Mouse (Mus musculus) lung, embryonic 14.5 days (tissue): ENCODE measurements around the gene Nfatc2ip. TPM values are rescaled to one million over a fixed set of nuclear protein-coding genes. Genes with fewer than 3 reads are reported as not detected.

Experiments used
- ATAC-seq: fragments of 200-750 bp; cut with Nextera tagmentation; 2 replicates; pipeline ENCODE4 v1.8.0; 2017; ENCODE audit warnings: mild to moderate bottlenecking, moderate TSS enrichment, moderate library complexity; ENCODE audit not compliant: insufficient read depth
- DNase-seq: peaks from one replicate; pipeline ENCODE4 v3.0.0-alpha.2; 2015
- H3K27ac ChIP-seq: fragments of 300-500 bp; sonication (generic); 2 replicates; pipeline ENCODE4 v1.5.1; 2014; ENCODE audit warnings: low read depth, mild to moderate bottlenecking, moderate library complexity
- H3K27me3 ChIP-seq: fragments of 300-500 bp; sonication (generic); 2 replicates; pipeline ENCODE4 v1.6.1; 2014; ENCODE audit warnings: low read length, control low read depth; ENCODE audit not compliant: insufficient read depth
- H3K36me3 ChIP-seq: fragments of 300-500 bp; sonication (generic); 2 replicates; pipeline ENCODE4 v1.6.1; 2014; ENCODE audit warnings: control low read depth; ENCODE audit not compliant: insufficient read depth
- H3K4me1 ChIP-seq: fragments of 300-500 bp; sonication (generic); 2 replicates; pipeline ENCODE4 v1.6.1; 2014; ENCODE audit warnings: antibody characterized with exemption, control low read depth; ENCODE audit not compliant: insufficient read depth
- H3K4me2 ChIP-seq: fragments of 300-500 bp; sonication (generic); 2 replicates; pipeline ENCODE4 v1.6.1; 2014; ENCODE audit warnings: mild to moderate bottlenecking
- H3K4me3 ChIP-seq: fragments of 300-500 bp; sonication (generic); 2 replicates; pipeline ENCODE4 v1.5.1; 2014; ENCODE audit warnings: low read depth, low read length
- H3K9ac ChIP-seq: fragments of 300-500 bp; sonication (generic); 2 replicates; pipeline ENCODE4 v1.6.1; 2014
- H3K9me3 ChIP-seq: fragments of 300-500 bp; sonication (generic); 2 replicates; pipeline ENCODE4 v1.6.1; 2016; ENCODE audit warnings: low read depth, low read length, control low read depth
- CTCF ChIP-seq: IDR thresholded peaks from 2 replicates; pipeline ENCODE4 v1.5.1; 2016; ENCODE audit warnings: antibody characterized with exemption, low read depth
- WGBS: fragments of 180-500 bp; shearing (Covaris S2); extraction: QIAGEN DNeasy Blood & Tissue Kit; methylation state at CpG from one replicate; pipeline ENCODE4 v1.1.7; 2014; 5-methylcytosine and 5-hydroxymethylcytosine counted together
- polyA plus RNA-seq: library from polyadenylated mRNA; unstranded; fragments of >200 nt; fragmentation: Nextera tagmentation; extraction: Ambion mirVana; gene quantifications from 2 replicates; pipeline ENCODE4 v1.2.1, GENCODE M21; 2014

The Nfatc2ip gene
- polyA plus RNA-seq, 1 experiment from 2014 or later = 4.3 TPM

DNA sequence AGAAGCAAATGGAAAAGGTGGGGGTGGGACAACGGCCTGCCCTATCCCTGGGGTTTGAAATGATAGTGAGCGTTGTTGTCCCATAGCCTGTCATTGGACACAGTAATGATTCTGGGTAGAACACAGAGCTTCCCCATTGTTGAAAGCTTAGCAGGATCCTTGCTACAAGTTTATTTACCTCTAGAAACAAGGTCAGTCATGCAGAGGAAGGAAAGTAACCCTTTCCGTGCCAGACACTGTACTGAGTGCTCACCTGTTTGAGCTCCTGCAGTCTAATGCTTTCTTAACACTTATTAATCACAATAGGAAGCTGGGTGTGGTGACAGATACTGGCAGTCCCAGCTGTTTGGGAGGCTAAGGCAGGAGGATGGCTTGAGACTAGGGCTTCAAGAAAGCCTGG is 39.3 kb upstream of the Nfatc2ip start:
- 75% methylated on average over 3 of the region's 3 CpGs for WGBS
- peaks cover 51% of the 10 kb centered on the region for H3K36me3 ChIP-seq
- TF ChIP-seq CTCF = no peak
- H3K9ac ChIP-seq = no peak overlapping the region
- H3K4me2 ChIP-seq = no peak overlapping the region
- ATAC-seq (no peak), DNase-seq (no peak)
- no peak overlapping the region for H3K27ac ChIP-seq
- H3K9me3 ChIP-seq = no peaks in the 10 kb centered on the region
- H3K4me1 ChIP-seq = no peaks in the 10 kb centered on the region
- no peak overlapping the region for H3K4me3 ChIP-seq
- H3K27me3 ChIP-seq = no peaks in the 10 kb centered on the region

DNA sequence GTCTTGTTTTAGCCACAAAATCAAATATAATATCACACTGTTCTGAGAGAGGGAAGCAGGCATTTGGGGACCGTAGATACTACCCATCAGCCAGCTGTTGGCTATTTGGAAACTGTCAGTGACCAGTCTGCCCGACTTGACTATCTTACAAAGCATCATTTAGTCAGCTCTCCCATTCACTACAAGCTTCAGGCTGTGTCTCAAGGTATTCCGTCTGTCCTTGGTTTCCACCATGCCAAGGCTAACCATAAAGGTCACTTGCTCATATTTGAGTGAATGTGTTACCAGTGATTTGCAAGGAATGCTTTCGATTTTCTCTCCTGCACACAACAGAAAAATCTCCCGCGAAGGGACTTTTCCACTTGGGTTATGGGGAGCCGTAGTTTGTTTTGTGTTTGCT is 38.2 kb upstream of the Nfatc2ip start:
- peaks cover 45% of the 10 kb centered on the region; the same call in 1 of the 2 replicates for H3K36me3 ChIP-seq
- H3K9ac ChIP-seq = no peak overlapping the region
- no peaks in the 10 kb centered on the region for H3K27me3 ChIP-seq
- no peaks in the 10 kb centered on the region for H3K4me1 ChIP-seq
- ATAC-seq (no peak), DNase-seq (no peak)
- 87% methylated on average over 7 of the region's 7 CpGs for WGBS
- no peak overlapping the region for H3K27ac ChIP-seq
- TF ChIP-seq CTCF = no peak
- no peaks in the 10 kb centered on the region for H3K9me3 ChIP-seq
- no peak overlapping the region for H3K4me3 ChIP-seq
- no peak overlapping the region for H3K4me2 ChIP-seq

DNA sequence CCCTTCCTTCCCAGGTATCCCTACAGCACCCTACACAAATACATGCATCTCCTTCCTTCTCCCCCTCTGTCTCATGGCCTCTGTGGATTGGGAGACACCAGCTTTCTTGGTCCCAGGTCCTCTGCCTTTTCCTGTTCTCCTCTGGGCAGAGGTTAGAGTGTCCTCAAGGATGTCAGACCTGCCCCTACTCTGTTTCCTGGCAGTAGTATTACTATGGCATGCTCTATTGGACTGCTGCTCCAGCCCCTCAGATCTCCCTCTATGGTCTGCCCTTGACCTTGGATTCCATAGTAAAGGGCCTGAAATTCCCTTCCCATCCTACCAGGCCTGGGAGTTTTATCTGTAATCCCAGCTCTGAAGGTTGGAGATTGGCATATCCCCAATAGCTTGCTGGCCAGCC is 33.6 kb upstream of the Nfatc2ip start:
- H3K4me2 ChIP-seq = no peak overlapping the region
- H3K9ac ChIP-seq = no peak overlapping the region; the same call in 1 of the 2 replicates
- ATAC-seq (no peak), DNase-seq (no peak)
- no peak overlapping the region for H3K27ac ChIP-seq
- H3K4me3 ChIP-seq = no peak overlapping the region
- H3K4me1 ChIP-seq = no peaks in the 10 kb centered on the region
- no peak for TF ChIP-seq CTCF
- H3K36me3 ChIP-seq = peaks cover 31% of the 10 kb centered on the region; the same call in 1 of the 2 replicates
- no peaks in the 10 kb centered on the region for H3K9me3 ChIP-seq
- H3K27me3 ChIP-seq = no peaks in the 10 kb centered on the region

- H3K4me1 ChIP-seq = no peaks in the 10 kb centered on the region
- no peak for TF ChIP-seq CTCF
- H3K27me3 ChIP-seq = no peaks in the 10 kb centered on the region
- H3K36me3 ChIP-seq = peaks cover 25% of the 10 kb centered on the region; the same call in 1 of the 2 replicates
- peak overlapping the region; percentile 84 for H3K9ac ChIP-seq
- H3K4me3 ChIP-seq = peak overlapping the region; percentile 65
- ATAC-seq (peak; percentile 15; the same call in 1 of the 2 replicates), DNase-seq (no peak)
- 22% methylated on average over 15 of the region's 15 CpGs for WGBS
- no peaks in the 10 kb centered on the region for H3K9me3 ChIP-seq
- H3K27ac ChIP-seq = no peak overlapping the region
- H3K4me2 ChIP-seq = peak overlapping the region; percentile 86
Observed at GRCm38 (mm10) chr7:126429503-126429898, 33.0 kb upstream of the Nfatc2ip start.

DNA sequence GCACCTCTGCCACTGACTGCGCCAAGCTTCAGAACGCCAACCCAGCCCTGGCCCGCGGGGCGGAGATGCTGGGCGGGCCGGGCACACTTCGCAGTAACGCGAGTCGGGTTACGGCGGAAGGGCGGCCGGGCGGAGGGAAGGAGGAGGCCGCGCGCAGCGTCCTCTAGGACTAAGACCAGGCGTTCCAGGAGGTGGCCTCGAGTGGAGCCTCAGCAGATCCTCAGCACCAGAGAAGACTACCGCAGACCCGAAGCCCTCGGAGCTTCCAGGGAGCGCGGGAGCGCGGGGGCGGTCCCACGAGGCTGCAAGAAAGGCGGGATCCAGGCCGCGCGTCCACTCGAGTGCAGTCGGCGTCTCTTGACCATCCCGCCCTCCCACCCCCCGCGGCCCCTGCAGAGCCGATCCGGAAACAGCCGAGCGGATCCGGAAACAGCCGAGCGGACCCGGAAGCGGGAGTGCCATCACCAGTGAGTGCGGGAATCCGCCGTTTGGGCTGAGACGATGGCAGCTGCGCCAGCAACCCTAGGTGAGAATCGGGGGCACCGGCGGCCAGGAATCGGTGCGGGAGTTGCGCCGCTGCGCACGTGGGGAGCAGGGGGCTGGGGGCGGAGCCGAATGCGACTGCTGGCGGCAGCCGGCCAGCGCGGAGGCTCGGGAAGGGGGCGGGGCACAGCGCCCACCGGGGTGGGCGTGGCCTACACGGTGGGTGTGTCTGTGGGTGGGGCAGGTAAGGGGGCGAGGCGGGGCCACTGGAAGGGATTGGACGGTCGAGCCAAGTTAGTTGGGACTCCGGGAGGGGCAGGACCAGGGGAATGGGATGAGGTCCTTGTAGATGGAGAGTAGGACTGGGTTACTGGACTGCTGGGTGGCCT is 32.3 kb upstream of the Nfatc2ip start, which contains the start of gene Rabep2:
Gene Rabep2 (plus strand): TSS at position 129 of the 872 bp plus-strand sequence.
- H3K4me2 ChIP-seq = peak within 1 kb of the TSS; percentile 86
- peak within 1 kb of the TSS; percentile 84 for H3K9ac ChIP-seq
- ATAC-seq (peak; percentile 95), DNase-seq (peak; percentile 97)
- WGBS = under 1% methylated on average over 80 of the region's 82 CpGs
- H3K27me3 ChIP-seq = no peaks in the 10 kb centered on the region
- no peaks in the 10 kb centered on the region for H3K9me3 ChIP-seq
- no peaks in the 10 kb centered on the region for H3K4me1 ChIP-seq
- peak within 1 kb of the TSS; percentile 98 for H3K27ac ChIP-seq
- peak within 1 kb of the TSS; percentile 65 for H3K4me3 ChIP-seq
- peaks cover 19% of the 10 kb centered on the region; the same call in 1 of the 2 replicates for H3K36me3 ChIP-seq
- no peak for TF ChIP-seq CTCF

GRCm38 (mm10) chr7:126428154-126428553 is 31.6 kb upstream of the Nfatc2ip start:
- 7% methylated on average over 4 of the region's 4 CpGs for WGBS
- peak; percentile 18 for ATAC-seq

DNA sequence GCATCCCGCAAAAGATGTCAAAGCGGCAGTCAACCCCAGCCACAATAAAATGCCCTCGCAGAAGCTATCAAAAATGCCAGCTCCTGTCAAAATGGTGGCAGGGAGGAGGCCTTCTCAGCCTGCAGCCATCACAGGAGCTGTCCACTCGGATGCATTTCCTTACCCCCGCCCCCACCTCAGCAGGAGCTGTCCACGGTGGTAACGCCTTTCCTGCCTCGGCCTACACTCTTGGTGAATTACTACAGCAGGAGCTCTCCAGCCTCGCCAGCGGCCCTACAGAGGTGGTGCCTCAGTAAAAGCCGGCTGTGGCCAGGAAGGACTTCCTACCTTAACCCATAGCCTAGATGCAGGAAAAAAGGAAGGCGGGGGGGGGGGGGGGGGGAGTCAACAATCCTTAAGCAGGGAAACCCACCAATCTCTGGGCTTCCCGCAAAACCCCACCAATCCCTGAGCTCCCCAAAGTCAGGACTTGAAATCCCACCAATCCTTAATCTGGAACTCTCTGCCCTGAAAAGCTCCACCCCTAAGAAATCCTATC is 30.9 kb upstream of the Nfatc2ip start:
- 40% methylated on average over 12 of the region's 13 CpGs for WGBS
- no peak overlapping the region for H3K9ac ChIP-seq
- H3K4me3 ChIP-seq = no peak overlapping the region
- H3K27ac ChIP-seq = peak overlapping the region; percentile 98
- H3K4me1 ChIP-seq = no peaks in the 10 kb centered on the region
- peaks cover 10% of the 10 kb centered on the region; the same call in 1 of the 2 replicates for H3K36me3 ChIP-seq
- ATAC-seq (no peak), DNase-seq (peak; percentile 27)
- no peak for TF ChIP-seq CTCF
- H3K27me3 ChIP-seq = no peaks in the 10 kb centered on the region
- H3K4me2 ChIP-seq = peak overlapping the region; percentile 86; the same call in 1 of the 2 replicates
- H3K9me3 ChIP-seq = no peaks in the 10 kb centered on the region

More at GRCm38 (mm10) chr7:126428154-126428553, 31.6 kb upstream of the Nfatc2ip start:
- no peak for DNase-seq
- peak overlapping the region; percentile 86 for H3K4me2 ChIP-seq
- H3K4me3 ChIP-seq = peak overlapping the region; percentile 65
- H3K9ac ChIP-seq = peak overlapping the region; percentile 84
- no peak for TF ChIP-seq CTCF
- H3K9me3 ChIP-seq = no peaks in the 10 kb centered on the region
- no peaks in the 10 kb centered on the region for H3K27me3 ChIP-seq
- peak overlapping the region; percentile 98 for H3K27ac ChIP-seq
- no peaks in the 10 kb centered on the region for H3K4me1 ChIP-seq
- peaks cover 15% of the 10 kb centered on the region; the same call in 1 of the 2 replicates for H3K36me3 ChIP-seq
